In genomic region chr11:11528760-11529159, GRCm38 (mm10) we compare ENCODE assay signal across 14 mouse cellular contexts.
DNase-seq lines count a peak whose midpoint lies in the region; ATAC-seq and TF ChIP-seq lines count a peak whose summit lies in the region.
"Had no signal": no experiment of that assay in that cellular context is flagged by ENCODE, and none has a peak within 500 bp of the region (broad histone marks: within the 10 kb centered on the region; RNA-seq: fewer than 3 reads in every experiment).

No protein-coding gene starts in this region.

- no peaks in the 10 kb centered on the region for H3K27me3 ChIP-seq in liver, embryonic 14.5 days (ENCODE audit: control insufficient read depth, insufficient read depth, low read length)
- no peaks in the 10 kb centered on the region for H3K27me3 ChIP-seq in intestine, embryonic 15.5 days (replicated peaks)
- H3K27me3 ChIP-seq: hindbrain, embryonic 13.5 days; liver, embryonic 15.5 days had no signal

- H3K27ac ChIP-seq in liver, embryonic 14.5 days = no peak overlapping the region
- H3K27ac ChIP-seq in bone marrow macrophage, adult 2 months (ENCODE audit: insufficient read depth, low read depth, low read length) = peak overlapping the region; percentile 19
- no peak overlapping the region for H3K27ac ChIP-seq in intestine, embryonic 15.5 days
- H3K27ac ChIP-seq: hindbrain, embryonic 13.5 days; liver, embryonic 15.5 days; midbrain, embryonic 10.5 days had no signal

- 0 out of 2 replicates have a peak overlapping the region, but pooled peaks have one; percentile 6 for H3K4me2 ChIP-seq in liver, embryonic 14.5 days (ENCODE audit: low read depth)
- H3K4me2 ChIP-seq in intestine, embryonic 15.5 days (replicated peaks) = no peak overlapping the region
- H3K4me2 ChIP-seq: hindbrain, embryonic 13.5 days; liver, embryonic 15.5 days had no signal

- 29% methylated on average over 11 of the region's 11 CpGs for WGBS in liver, embryonic 14.5 days (ENCODE audit: insufficient replicate concordance)
- 79% methylated on average over 11 of the region's 11 CpGs for WGBS in intestine, embryonic 15.5 days

- no peak overlapping the region for H3K4me3 ChIP-seq in liver, embryonic 14.5 days (ENCODE audit: insufficient read depth in 1 of 2, low read depth in 2 of 2, low read length in 2 of 2)
- H3K4me3 ChIP-seq in bone marrow macrophage, adult 2 months (ENCODE audit: insufficient read depth, low read length) = no peak overlapping the region
- H3K4me3 ChIP-seq in intestine, embryonic 15.5 days (replicated peaks) = no peak overlapping the region
- H3K4me3 ChIP-seq: hindbrain, embryonic 13.5 days; liver, embryonic 15.5 days; midbrain, embryonic 10.5 days had no signal

- no peak for TF ChIP-seq CTCF in liver, embryonic 14.5 days (IDR thresholded peaks at IDR 0.05; ENCODE audit: low read depth)
- no peak for TF ChIP-seq CTCF in bone marrow macrophage, adult 2 months (IDR thresholded peaks at IDR 0.05; ENCODE audit: low read depth, low read length)

- ATAC-seq in liver, embryonic 14.5 days (ENCODE audit: insufficient read depth) = no peak
- ATAC-seq in monocyte, adult 5-6 weeks (replicated peaks; ENCODE audit: insufficient number of reproducible peaks, low FRiP score, low TSS enrichment, poor library complexity, severe bottlenecking) = 0 out of 2 replicates have a peak, but pooled peaks have one; percentile 47
- no peak for ATAC-seq in intestine, embryonic 15.5 days

- peaks cover 0 to 9% of the 10 kb centered on the region in 2 experiments; a peak in 2 of 4 replicates for H3K4me1 ChIP-seq in liver, embryonic 14.5 days (replicated peaks; ENCODE audit: control insufficient read depth in 2 of 2, insufficient read depth in 2 of 2, low read length in 1 of 2)
- H3K4me1 ChIP-seq in bone marrow macrophage, adult 2 months (ENCODE audit: control insufficient read depth, insufficient read depth, low read length) = peaks cover 16% of the 10 kb centered on the region
- H3K4me1 ChIP-seq in intestine, embryonic 15.5 days (replicated peaks) = no peaks in the 10 kb centered on the region
- H3K4me1 ChIP-seq: liver, embryonic 15.5 days; midbrain, embryonic 10.5 days had no signal

- no peaks in the 10 kb centered on the region for H3K9me3 ChIP-seq in liver, embryonic 14.5 days (ENCODE audit: control insufficient read depth, low read length)
- H3K9me3 ChIP-seq in intestine, embryonic 15.5 days = no peaks in the 10 kb centered on the region
- H3K9me3 ChIP-seq: hindbrain, embryonic 13.5 days; liver, embryonic 15.5 days; midbrain, embryonic 10.5 days had no signal

- H3K36me3 ChIP-seq in liver, embryonic 14.5 days (replicated peaks; ENCODE audit: control insufficient read depth, insufficient read depth, low read depth) = no peaks in the 10 kb centered on the region
- no peaks in the 10 kb centered on the region for H3K36me3 ChIP-seq in intestine, embryonic 15.5 days
- H3K36me3 ChIP-seq: hindbrain, embryonic 13.5 days; liver, embryonic 15.5 days; midbrain, embryonic 10.5 days had no signal

- TF ChIP-seq POLR2A in bone marrow macrophage, adult 2 months (IDR thresholded peaks at IDR 0.05; ENCODE audit: borderline replicate concordance, low read depth, low read length) = no peak

- H3K9ac ChIP-seq in liver, embryonic 14.5 days (replicated peaks) = no peak overlapping the region
- no peak overlapping the region for H3K9ac ChIP-seq in intestine, embryonic 15.5 days
- H3K9ac ChIP-seq: hindbrain, embryonic 13.5 days; liver, embryonic 15.5 days had no signal

- no peak for DNase-seq in liver, embryonic 14.5 days (ENCODE audit: low read depth in 3 of 3, low spot score in 3 of 3)
- no peak for DNase-seq in liver
- peak; percentile 66 for DNase-seq in thymus, postnatal 25 days
- DNase-seq in MN1 (ENCODE audit: low spot score) = no peak
- DNase-seq in right cerebral cortex, postnatal 14 days = no peak
- DNase-seq: adrenal gland, adult 8-10 months; cerebellum, postnatal 36 days; gastrocnemius, postnatal 36 days had no signal

- no peak for TF ChIP-seq EP300 in liver, embryonic 14.5 days (IDR thresholded peaks at IDR 0.05; ENCODE audit: low read depth)
